Mouse (Mus musculus): ENCODE data around the gene Tenm4.

The Tenm4 gene

GRCm38 (mm10) chr7:96406630-96407214 lies 235.7 kb downstream of the Tenm4 start:
- in situ Hi-C loops (cut with MboI, MseI): no loop called here

DNA sequence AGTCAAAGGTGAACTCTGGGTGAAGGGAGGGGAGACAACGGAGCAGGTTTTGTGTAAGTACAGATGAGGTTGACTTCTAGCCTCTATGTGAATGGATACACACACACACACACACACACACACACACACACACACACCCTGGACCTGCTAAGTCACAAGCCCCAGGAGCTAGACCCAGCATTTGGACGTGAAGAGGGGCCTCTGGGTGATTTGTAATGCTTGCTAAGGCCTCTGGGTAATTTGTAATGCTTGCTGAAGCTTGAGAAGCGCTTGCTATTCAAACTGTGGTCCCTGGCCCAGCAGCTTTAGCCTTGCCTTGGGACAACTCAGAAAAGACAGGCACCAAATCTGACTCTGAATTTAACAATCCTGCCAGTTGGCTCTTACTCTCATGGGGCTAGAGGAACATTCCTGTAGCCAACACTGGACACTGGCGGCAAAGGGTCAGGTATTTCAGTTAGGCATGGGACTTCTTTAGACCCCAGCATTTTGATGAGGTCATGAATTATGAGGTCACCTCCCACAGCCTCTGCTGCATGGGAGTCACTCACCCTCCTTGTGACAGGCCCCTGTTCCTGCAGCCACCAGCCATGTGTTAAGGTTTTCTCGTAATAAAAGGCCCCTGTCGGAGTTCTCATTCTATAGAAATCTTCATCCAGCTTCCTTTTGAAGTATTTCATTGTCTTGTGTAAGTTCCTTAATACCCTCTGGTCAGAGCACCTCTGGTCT lies 237.3 kb downstream of the Tenm4 start:
- in situ Hi-C loops (cut with MboI, MseI): no loop called here

DNA sequence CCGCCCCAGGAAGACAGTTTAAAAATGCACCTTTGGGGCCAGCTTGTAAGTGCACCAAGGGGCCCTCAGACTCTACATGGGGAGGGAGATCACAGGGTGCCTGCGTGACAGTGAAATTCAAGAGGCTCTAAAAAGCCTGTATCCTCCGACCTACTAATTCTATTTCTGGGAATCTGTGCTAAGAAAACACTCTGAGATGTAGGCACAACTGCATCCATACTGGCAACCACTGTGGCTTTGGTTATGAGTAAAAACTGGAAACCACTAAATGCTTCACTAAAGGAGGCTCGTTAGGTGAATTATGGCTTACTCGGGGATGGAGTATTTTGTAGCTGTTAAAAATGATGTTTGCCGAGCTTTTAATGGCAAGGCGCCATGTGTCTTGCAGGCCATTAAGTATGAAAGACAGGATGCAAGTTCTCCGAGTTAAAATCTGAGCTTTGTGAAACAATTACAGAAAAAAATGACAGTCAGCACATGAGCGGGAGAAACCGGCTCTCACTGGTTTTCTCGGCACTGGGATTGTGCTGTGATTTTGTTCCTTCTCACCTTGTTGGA lies 238.4 kb downstream of the Tenm4 start:
- in situ Hi-C loops (cut with MboI, MseI): no loop called here

GRCm38 (mm10) chr7:96413822-96414221 lies 242.8 kb downstream of the Tenm4 start:
- in situ Hi-C loops (cut with MboI, MseI): no loop called here

GRCm38 (mm10) chr7:96414290-96415055 lies 243.4 kb downstream of the Tenm4 start:
- in situ Hi-C loops (cut with MboI, MseI): no loop called here

GRCm38 (mm10) chr7:96417251-96418004 lies 246.4 kb downstream of the Tenm4 start:
- in situ Hi-C loops (cut with MboI, MseI): no loop called here

GRCm38 (mm10) chr7:96418146-96418545 lies 247.1 kb downstream of the Tenm4 start:
- in situ Hi-C loops (cut with MboI, MseI): no loop called here

DNA sequence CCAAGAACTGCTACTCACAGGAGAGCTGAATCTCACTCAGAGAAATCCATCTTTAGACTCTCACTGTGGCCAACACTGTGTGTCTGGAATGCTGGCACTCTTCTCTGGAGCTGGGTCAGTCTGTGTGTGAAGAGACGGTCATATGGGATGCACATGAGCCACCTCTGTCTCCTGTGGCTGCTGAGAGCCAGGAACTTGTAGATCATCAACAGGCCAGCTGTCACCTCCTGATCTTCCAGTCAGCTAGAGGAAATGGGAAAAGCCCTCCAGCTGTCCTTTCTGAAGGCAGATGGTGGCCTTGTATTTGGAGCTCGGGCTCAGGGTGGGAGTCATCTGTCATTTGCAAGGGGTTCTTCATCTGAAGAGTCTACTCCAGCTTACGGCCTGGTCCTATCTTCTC lies 249.0 kb downstream of the Tenm4 start:
- in situ Hi-C loops (cut with MboI, MseI): no loop called here

- in situ Hi-C loops (cut with MboI, MseI): no loop called here
These were observed 250.0 kb downstream of the Tenm4 start for GRCm38 (mm10) chr7:96420926-96421605.

DNA sequence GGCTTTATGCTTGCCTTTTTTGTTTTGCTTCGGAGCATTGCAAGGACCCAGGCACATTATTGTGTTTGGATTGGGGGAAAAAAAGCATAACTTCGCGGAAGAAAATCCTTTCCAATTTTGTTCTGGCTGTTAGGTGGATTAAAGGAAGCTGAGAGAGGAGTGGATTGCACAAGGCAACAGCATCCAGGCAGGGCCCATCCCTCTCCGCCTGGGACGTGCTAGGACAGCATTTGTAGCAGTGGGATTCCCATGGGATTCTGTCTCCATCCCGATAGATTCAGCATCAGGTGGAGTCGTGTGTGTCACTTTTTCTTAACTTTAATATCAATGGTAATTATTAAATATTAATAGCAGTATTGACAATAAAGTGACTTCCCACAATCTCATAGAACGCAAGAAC lies 255.9 kb downstream of the Tenm4 start:
- in situ Hi-C loops (cut with MboI, MseI): no loop called here

DNA sequence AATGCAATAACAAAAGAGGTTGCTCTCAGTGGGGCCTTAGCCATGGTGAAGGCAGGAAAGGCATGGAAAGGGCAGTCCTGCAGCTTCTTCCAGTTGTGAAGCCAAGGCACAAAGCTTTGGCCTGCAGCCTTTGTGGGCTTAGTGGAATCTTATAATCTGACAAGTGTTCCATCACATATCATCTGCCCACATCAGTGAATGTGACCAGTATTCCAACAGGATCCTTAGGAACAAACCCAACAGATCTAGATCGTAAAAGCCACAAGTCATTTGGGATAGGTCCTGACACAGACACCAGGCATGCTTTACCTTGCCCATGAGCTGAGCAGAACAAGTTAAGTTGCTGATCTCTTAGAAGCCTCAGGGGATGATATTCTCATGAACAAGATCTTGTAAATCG lies 262.3 kb downstream of the Tenm4 start:
- in situ Hi-C loops (cut with MboI, MseI): no loop called here

DNA sequence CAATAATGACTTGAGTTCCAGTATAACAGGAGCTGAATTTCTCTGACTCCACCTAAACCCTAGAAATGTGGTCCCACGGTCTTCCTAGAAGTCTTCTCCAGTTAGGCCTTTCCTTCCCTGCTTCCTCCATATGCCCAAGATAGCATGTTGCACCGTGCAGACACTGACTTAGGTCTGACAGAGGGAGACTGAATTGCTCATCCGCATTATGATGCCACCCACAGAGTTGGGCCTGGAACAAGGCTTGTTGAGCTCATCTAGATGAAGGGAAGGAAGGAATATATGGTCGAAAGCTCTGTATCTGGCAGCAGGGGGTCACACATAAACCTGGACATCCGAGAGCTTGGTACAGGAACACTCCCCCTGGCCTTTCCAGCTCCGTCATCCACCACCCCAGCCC lies 267.3 kb downstream of the Tenm4 start:
- in situ Hi-C loops (cut with MboI, MseI): no loop called here

DNA sequence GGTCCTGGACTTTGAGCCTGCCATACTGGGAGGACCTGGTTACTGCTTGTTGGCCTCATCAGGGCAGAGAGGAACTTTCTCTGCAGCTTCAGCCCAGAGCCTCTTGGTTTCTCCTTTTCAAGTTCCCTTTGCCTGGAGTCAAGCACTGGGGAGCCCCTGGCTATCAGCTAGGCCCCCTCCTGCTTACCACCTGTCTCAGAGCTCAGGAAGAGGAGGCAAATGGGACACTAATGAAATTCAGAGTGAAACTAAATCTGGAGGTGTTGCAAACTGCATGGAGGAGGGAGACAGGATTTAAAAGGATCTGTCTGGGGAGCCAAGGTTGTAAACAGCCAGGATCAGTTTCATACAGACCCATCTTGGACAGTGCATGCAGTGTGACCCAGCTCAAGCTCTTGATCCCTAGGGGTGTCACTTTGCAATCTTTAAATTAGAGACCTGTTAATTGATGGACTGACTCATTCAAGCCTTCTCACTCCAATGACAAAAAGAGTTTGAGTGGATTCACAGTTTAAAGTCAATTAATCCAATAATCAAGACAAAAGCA lies 269.2 kb downstream of the Tenm4 start:
- in situ Hi-C loops (cut with MboI, MseI): no loop called here

DNA sequence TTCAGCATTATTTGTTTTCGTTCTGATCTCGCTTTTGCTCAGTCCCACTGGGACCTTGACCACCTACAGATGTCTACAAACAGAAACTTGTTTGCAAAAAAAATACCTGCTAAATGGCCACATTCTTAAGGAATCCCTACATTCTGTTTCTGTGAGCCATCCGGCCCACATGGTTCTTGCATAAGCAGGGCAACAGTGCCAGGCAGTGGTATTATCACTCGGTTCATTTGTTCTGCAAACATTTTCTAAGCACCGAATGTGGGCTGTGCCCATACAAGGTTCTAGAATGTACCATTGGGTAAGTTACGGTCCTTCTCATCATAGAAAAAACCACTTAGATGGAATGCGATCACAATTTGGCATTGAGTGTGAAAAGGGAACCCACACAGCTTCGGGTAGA lies 274.7 kb downstream of the Tenm4 start:
- in situ Hi-C loops (cut with MboI, MseI): no loop called here

GRCm38 (mm10) chr7:96447806-96448397 lies 276.9 kb downstream of the Tenm4 start:
- in situ Hi-C loops (cut with MboI, MseI): no loop called here

DNA sequence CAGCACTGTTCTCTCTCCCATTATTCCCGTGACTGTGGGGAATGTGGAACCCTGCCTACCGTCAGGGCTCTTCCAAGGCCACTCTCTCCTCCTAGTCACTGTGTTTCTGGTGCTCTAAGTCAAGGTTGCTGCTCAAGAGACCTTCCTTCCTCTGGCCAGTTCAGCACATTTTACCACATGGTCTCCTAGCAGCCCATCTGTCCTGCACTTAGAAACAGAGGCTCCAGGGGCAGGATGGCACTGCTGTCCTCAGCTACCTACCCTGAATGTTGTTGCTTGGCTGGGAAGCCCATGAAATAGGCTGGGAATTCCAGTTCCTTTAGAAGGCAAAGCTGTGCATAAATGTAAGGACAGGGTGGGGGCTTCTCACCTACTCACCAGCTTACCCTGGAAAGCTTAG lies 284.9 kb downstream of the Tenm4 start:
- in situ Hi-C loops (cut with MboI, MseI): no loop called here

- in situ Hi-C loops (cut with MboI, MseI): no loop called here
These were observed 285.6 kb downstream of the Tenm4 start for GRCm38 (mm10) chr7:96456618-96457017.

DNA sequence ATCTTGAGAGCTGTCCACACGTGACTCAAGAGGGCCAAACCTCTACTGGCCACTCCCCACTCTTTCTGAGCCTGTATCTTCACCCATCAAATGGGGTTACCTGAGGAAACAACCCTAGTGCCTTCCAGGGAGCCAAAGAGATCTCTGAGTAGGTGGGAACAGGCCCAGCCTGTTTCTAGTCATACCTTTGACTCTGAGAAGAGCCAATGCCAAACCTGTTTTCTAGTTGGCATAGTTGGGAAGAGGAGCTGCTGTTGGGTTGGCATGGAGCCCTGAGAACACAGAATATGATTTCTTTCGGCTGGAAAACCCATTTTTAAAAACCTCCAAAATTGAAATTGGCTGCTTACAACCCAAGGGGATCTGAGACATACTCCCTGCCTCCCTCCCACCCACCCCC lies 286.8 kb downstream of the Tenm4 start:
- in situ Hi-C loops (cut with MboI, MseI): no loop called here

DNA sequence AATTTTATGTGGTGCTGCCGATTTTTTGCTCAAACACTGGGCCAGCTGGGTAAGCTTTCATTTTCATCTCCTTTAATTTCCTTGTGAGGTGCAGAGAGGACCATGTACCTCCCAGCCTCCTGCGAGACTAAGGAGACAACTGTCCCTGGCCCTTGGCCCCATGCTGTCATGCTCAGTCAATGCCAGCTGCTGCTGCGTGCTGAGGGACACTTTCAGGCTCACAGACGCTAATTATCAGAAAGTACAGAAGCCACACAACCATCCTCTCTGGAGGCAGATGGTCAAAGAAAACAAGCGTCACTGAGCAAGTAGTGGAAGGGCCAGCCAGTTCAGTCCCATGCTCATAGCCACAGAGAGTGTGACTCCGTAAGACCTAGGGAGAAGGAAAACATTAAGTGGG lies 287.9 kb downstream of the Tenm4 start:
- in situ Hi-C loops (cut with MboI, MseI): no loop called here

GRCm38 (mm10) chr7:96466761-96467160 lies 295.7 kb downstream of the Tenm4 start:
- in situ Hi-C loops (cut with MboI, MseI): no loop called here

- in situ Hi-C loops (cut with MboI, MseI): no loop called here
These were observed 299.8 kb downstream of the Tenm4 start for GRCm38 (mm10) chr7:96470821-96471220.

All from T-helper 2 cell (primary cell).